Mouse (Mus musculus): ENCODE measurements around the gene Olfr680-ps1.
"Not testable (repeated sequence)": the region's sequence is repeated elsewhere in the genome, so short reads cannot be mapped to it uniquely, and the experiment has no call there.

Gene Olfr680-ps1

GRCm38 (mm10) chr7:105092717-105093116 is at the start of gene Olfr680-ps1:
TSS of gene Olfr680-ps1 (minus strand) at chr7:105092817.
- not testable (repeated sequence) for H3K36me3 ChIP-seq (ENCODE audit: insufficient read depth, low read length); H3K4me1 ChIP-seq (replicated peaks; ENCODE audit: low read depth, low read length); H3K9me3 ChIP-seq (ENCODE audit: low read length); H3K4me3 ChIP-seq (replicated peaks; ENCODE audit: low read length); H3K27me3 ChIP-seq (ENCODE audit: insufficient read depth, low read length)

GRCm38 (mm10) chr7:105141275-105141674 is 48.7 kb upstream of the Olfr680-ps1 start:
- no peak overlapping the region for H3K4me3 ChIP-seq (replicated peaks; ENCODE audit: low read length)
- no peaks in the 10 kb centered on the region for H3K36me3 ChIP-seq (ENCODE audit: insufficient read depth, low read length)
- H3K27me3 ChIP-seq (ENCODE audit: insufficient read depth, low read length) = no peaks in the 10 kb centered on the region
- H3K9me3 ChIP-seq (ENCODE audit: low read length) = 0 out of 2 replicates have a peak, but pooled peaks cover 3% of the 10 kb centered on the region
- no peaks in the 10 kb centered on the region for H3K4me1 ChIP-seq (replicated peaks; ENCODE audit: low read depth, low read length)
- TF ChIP-seq POU5F1 (IDR thresholded peaks at IDR 0.05; ENCODE audit: borderline replicate concordance, low read length) = no peak
- no peak for TF ChIP-seq NANOG (IDR thresholded peaks at IDR 0.05; ENCODE audit: borderline replicate concordance, low read length)

GRCm38 (mm10) chr7:105116536-105116935 is 23.9 kb upstream of the Olfr680-ps1 start, which contains the start of gene Olfr681:
TSS of gene Olfr681 (plus strand) at chr7:105116836.
- Histone ChIP-seq H3K36me3 (ENCODE audit: insufficient read depth, low read length) (no peaks in the 10 kb centered on the region), H3K4me3 (replicated peaks; ENCODE audit: low read length) (no peak within 1 kb of the TSS), H3K9me3 (ENCODE audit: low read length) (no peaks in the 10 kb centered on the region), H3K4me1 (replicated peaks; ENCODE audit: low read depth, low read length) (no peaks in the 10 kb centered on the region), H3K27me3 (ENCODE audit: insufficient read depth, low read length) (no peaks in the 10 kb centered on the region)
- TF ChIP-seq CTCF (conservative IDR thresholded peaks at IDR 0.05; ENCODE audit: low read length) = no peak
- TF ChIP-seq NANOG (IDR thresholded peaks at IDR 0.05; ENCODE audit: borderline replicate concordance, low read length) = no peak
- no peak for TF ChIP-seq POU5F1 (IDR thresholded peaks at IDR 0.05; ENCODE audit: borderline replicate concordance, low read length)

- H3K27me3 ChIP-seq (ENCODE audit: insufficient read depth, low read length) = no peaks in the 10 kb centered on the region
- TF ChIP-seq POU5F1 (IDR thresholded peaks at IDR 0.05; ENCODE audit: borderline replicate concordance, low read length) = no peak
These were observed 11.7 kb downstream of the Olfr680-ps1 start, which contains the start of gene Olfr679 for GRCm38 (mm10) chr7:105080905-105081304. TSS of gene Olfr679 (plus strand) at chr7:105081205.

GRCm38 (mm10) chr7:105064175-105064574 is 28.4 kb downstream of the Olfr680-ps1 start, which contains the start of gene Olfr678:
TSS of gene Olfr678 (plus strand) at chr7:105064475.
- Histone ChIP-seq H3K9me3 (ENCODE audit: low read length) (no peaks in the 10 kb centered on the region), H3K4me3 (replicated peaks; ENCODE audit: low read length) (no peak within 1 kb of the TSS), H3K36me3 (ENCODE audit: insufficient read depth, low read length) (no peaks in the 10 kb centered on the region), H3K27me3 (ENCODE audit: insufficient read depth, low read length) (no peaks in the 10 kb centered on the region), H3K4me1 (replicated peaks; ENCODE audit: low read depth, low read length) (no peaks in the 10 kb centered on the region)
- no peak for TF ChIP-seq CTCF (conservative IDR thresholded peaks at IDR 0.05; ENCODE audit: low read length)
- TF ChIP-seq POU5F1 (IDR thresholded peaks at IDR 0.05; ENCODE audit: borderline replicate concordance, low read length) = no peak

More at GRCm38 (mm10) chr7:105080905-105081304, 11.7 kb downstream of the Olfr680-ps1 start, which contains the start of gene Olfr679:
- Histone ChIP-seq H3K4me1 (replicated peaks; ENCODE audit: low read depth, low read length) (no peaks in the 10 kb centered on the region), H3K36me3 (ENCODE audit: insufficient read depth, low read length) (no peaks in the 10 kb centered on the region), H3K9me3 (ENCODE audit: low read length) (no peaks in the 10 kb centered on the region), H3K4me3 (replicated peaks; ENCODE audit: low read length) (no peak within 1 kb of the TSS)

- Histone ChIP-seq H3K4me1 (replicated peaks; ENCODE audit: low read depth, low read length) (no peaks in the 10 kb centered on the region), H3K36me3 (ENCODE audit: insufficient read depth, low read length) (no peaks in the 10 kb centered on the region), H3K27me3 (ENCODE audit: insufficient read depth, low read length) (no peaks in the 10 kb centered on the region), H3K9me3 (ENCODE audit: low read length) (no peaks in the 10 kb centered on the region), H3K4me3 (replicated peaks; ENCODE audit: low read length) (no peak overlapping the region)
- no peak for TF ChIP-seq POU5F1 (IDR thresholded peaks at IDR 0.05; ENCODE audit: borderline replicate concordance, low read length)
- TF ChIP-seq CTCF (conservative IDR thresholded peaks at IDR 0.05; ENCODE audit: low read length) = peak; percentile 16; the same call in 1 of the 2 replicates
These were observed 33.7 kb downstream of the Olfr680-ps1 start for GRCm38 (mm10) chr7:105058951-105059350.

Measured in E14TG2a.4 (cell line).